Mouse (Mus musculus) intestine, embryonic 14.5 days (tissue): ENCODE data around the gene Smad3. TPM values are rescaled to one million over a fixed set of nuclear protein-coding genes. Genes with fewer than 3 reads are reported as not detected.

Experiments used
- ATAC-seq: fragments of 200-750 bp; cut with Nextera tagmentation; replicated peaks from 2 replicates; pipeline ENCODE4 v1.8.0; 2017; ENCODE audit warnings: low read depth, moderate number of reproducible peaks, moderate TSS enrichment, moderate library complexity; ENCODE audit not compliant: low FRiP score, low TSS enrichment
- DNase-seq: peaks from one replicate; pipeline ENCODE4 v3.0.0-alpha.2; 2018; ENCODE audit warnings: low spot score
- H3K27ac ChIP-seq: fragments of 300-500 bp; sonication (generic); 2 replicates; pipeline ENCODE4 v1.5.1; 2014; ENCODE audit warnings: low read depth, mild to moderate bottlenecking, control low read depth
- H3K27me3 ChIP-seq: fragments of 300-500 bp; sonication (generic); replicated peaks from 2 replicates; pipeline ENCODE4 v1.6.1; 2014; ENCODE audit warnings: low read length, control low read depth; ENCODE audit not compliant: control insufficient read depth, insufficient read depth
- H3K36me3 ChIP-seq: fragments of 300-500 bp; sonication (generic); 2 replicates; pipeline ENCODE4 v1.6.1; 2014; ENCODE audit warnings: low read length, control low read depth; ENCODE audit not compliant: control insufficient read depth, insufficient read depth
- H3K4me1 ChIP-seq: fragments of 300-500 bp; sonication (generic); replicated peaks from 2 replicates; pipeline ENCODE4 v1.6.1; 2014; ENCODE audit warnings: low read length, control low read depth, mixed read lengths; ENCODE audit not compliant: control insufficient read depth, insufficient read depth
- H3K4me2 ChIP-seq: fragments of 300-500 bp; sonication (generic); 2 replicates; pipeline ENCODE4 v1.6.1; 2014; ENCODE audit warnings: low read length
- H3K4me3 ChIP-seq: fragments of 300-500 bp; sonication (generic); 2 replicates; pipeline ENCODE4 v1.5.1; 2014; ENCODE audit warnings: low read depth, low read length, control low read depth, mixed read lengths
- H3K9ac ChIP-seq: fragments of 300-500 bp; sonication (generic); 2 replicates; pipeline ENCODE4 v1.6.1; 2014; ENCODE audit warnings: mild to moderate bottlenecking, low read length
- H3K9me3 ChIP-seq: fragments of 300-500 bp; sonication (generic); 2 replicates; pipeline ENCODE4 v1.6.1; 2016; ENCODE audit warnings: low read length, control low read depth; ENCODE audit not compliant: control insufficient read depth
- WGBS: fragments of 180-500 bp; shearing (Covaris S2); extraction: QIAGEN DNeasy Blood & Tissue Kit; methylation state at CpG from one replicate; pipeline ENCODE4 v1.1.7; 2014; 5-methylcytosine and 5-hydroxymethylcytosine counted together
- polyA plus RNA-seq: library from polyadenylated mRNA; unstranded; fragments of >200 nt; fragmentation: Nextera tagmentation; extraction: Ambion mirVana; gene quantifications from 2 replicates; pipeline ENCODE4 v1.2.1, GENCODE M21; 2014

The Smad3 gene
- polyA plus RNA-seq, 1 experiment from 2014 or later, result 12.7 TPM

DNA sequence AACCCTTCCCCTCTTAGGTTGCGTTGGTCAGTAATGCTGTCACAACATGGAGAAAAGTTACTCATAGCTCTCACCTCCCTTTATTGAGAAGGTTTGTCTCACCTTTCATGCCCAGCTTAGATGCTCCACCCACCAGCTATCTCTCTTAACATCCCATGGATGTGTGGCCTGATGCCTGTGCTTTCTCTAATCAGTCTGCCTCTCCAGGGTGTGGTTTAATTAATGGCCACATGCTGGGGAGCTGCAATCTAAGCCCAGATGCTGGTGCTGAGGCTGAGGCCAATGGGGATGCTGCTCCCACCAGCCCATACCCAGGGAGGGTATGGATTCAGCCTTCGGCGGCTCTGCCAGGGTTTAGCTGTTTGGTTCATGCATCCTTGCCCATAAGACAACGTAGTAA is 32.4 kb upstream of the Smad3 start:
- no peaks in the 10 kb centered on the region for H3K27me3 ChIP-seq
- no peak overlapping the region for H3K9ac ChIP-seq
- no peaks in the 10 kb centered on the region for H3K36me3 ChIP-seq
- no peak overlapping the region for H3K4me2 ChIP-seq
- H3K4me3 ChIP-seq, result no peak overlapping the region
- DNase-seq (no peak), ATAC-seq (no peak)
- WGBS, result 92% methylated on average over 4 of the region's 4 CpGs
- peaks cover 34% of the 10 kb centered on the region for H3K4me1 ChIP-seq
- no peaks in the 10 kb centered on the region for H3K9me3 ChIP-seq
- no peak overlapping the region for H3K27ac ChIP-seq

DNA sequence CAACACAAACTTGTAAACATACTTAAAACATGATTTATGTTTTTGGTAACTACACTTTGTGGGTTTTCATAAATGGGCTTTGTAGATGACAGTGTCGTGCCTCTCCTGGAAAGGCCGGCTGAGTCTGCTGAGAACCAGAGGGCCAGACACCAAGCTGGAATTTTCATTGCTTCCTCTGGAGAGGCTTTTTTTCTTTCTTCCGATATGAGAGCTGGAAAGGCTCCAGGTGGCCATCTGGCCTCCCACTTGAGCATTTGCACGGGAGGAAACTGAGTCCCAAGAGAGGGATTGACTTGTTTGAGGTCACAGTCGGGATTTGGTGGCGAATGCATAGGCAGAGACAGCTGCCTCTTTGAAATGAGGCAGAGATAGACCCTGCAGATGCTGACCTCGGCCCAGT is 31.6 kb upstream of the Smad3 start:
- no peak overlapping the region for H3K27ac ChIP-seq
- ATAC-seq (no peak), DNase-seq (no peak)

DNA sequence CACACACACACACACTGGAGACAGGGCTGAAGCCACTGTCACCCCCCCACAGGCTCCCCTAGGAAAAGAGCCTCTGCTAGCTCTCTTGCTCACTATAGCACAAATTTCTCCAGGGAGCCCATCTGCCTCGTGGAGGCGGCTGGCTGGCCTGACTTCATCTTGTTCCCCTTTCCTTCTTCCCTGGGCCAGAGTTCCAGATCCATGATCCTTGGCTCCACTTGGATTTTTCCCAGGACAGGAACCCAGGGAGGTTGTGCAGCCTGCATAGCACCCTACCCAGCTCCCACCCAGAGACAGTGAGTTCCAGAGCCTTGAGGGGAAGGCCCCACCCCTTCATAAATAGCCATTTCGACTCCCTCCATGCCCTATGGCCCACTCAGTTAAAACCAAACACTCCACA is 29.8 kb upstream of the Smad3 start:
- Histone ChIP-seq H3K4me2 (no peak overlapping the region), H3K4me3 (no peak overlapping the region), H3K9ac (no peak overlapping the region), H3K36me3 (no peaks in the 10 kb centered on the region), H3K27ac (no peak overlapping the region), H3K27me3 (no peaks in the 10 kb centered on the region), H3K4me1 (peaks cover 34% of the 10 kb centered on the region), H3K9me3 (no peaks in the 10 kb centered on the region)
- 33% methylated on average over 3 of the region's 3 CpGs for WGBS
- no peak for ATAC-seq
- DNase-seq, result no peak

More for the DNA sequence above, 31.6 kb upstream of the Smad3 start:
- no peaks in the 10 kb centered on the region for H3K9me3 ChIP-seq
- H3K4me3 ChIP-seq, result no peak overlapping the region
- no peak overlapping the region for H3K9ac ChIP-seq
- peaks cover 34% of the 10 kb centered on the region for H3K4me1 ChIP-seq
- WGBS, result 39% methylated on average over 7 of the region's 7 CpGs
- H3K4me2 ChIP-seq, result no peak overlapping the region
- H3K36me3 ChIP-seq, result no peaks in the 10 kb centered on the region
- H3K27me3 ChIP-seq, result no peaks in the 10 kb centered on the region

DNA sequence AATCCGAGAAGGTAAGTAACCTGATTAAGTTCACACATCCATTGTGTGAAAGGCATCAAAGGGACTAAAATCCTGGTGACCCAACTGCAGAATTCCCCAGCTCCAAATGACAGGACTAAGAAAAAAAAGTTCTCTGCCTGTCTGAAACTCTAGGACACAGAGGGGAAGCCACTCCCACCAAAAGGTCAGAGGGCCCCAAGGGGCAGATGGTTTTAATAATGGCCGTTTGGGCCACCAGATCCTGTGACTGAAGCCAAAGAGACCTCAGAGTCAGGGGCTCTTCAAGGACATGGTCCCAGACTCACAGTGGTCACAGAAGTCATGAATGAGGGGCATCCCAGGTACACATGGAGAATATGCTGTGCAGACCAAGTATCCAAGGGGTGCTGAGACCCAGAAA is 29.3 kb upstream of the Smad3 start:
- no peak overlapping the region for H3K9ac ChIP-seq
- DNase-seq (no peak), ATAC-seq (no peak)
- H3K4me1 ChIP-seq, result peaks cover 38% of the 10 kb centered on the region
- H3K27ac ChIP-seq, result no peak overlapping the region
- no peaks in the 10 kb centered on the region for H3K27me3 ChIP-seq
- WGBS, result 42% methylated on average over 2 of the region's 2 CpGs
- no peaks in the 10 kb centered on the region for H3K36me3 ChIP-seq
- H3K4me3 ChIP-seq, result no peak overlapping the region
- H3K9me3 ChIP-seq, result no peaks in the 10 kb centered on the region
- no peak overlapping the region for H3K4me2 ChIP-seq

- peaks cover 31% of the 10 kb centered on the region for H3K4me1 ChIP-seq
- ATAC-seq (no peak), DNase-seq (no peak)
- no peak overlapping the region for H3K4me2 ChIP-seq
- H3K9ac ChIP-seq, result no peak overlapping the region
- H3K4me3 ChIP-seq, result no peak overlapping the region
- H3K27me3 ChIP-seq, result no peaks in the 10 kb centered on the region
- 14% methylated on average over 5 of the region's 5 CpGs for WGBS
- H3K36me3 ChIP-seq, result no peaks in the 10 kb centered on the region
- no peak overlapping the region for H3K27ac ChIP-seq
- no peaks in the 10 kb centered on the region for H3K9me3 ChIP-seq
Observed at GRCm38 (mm10) chr9:63786026-63786670, 28.4 kb upstream of the Smad3 start.

GRCm38 (mm10) chr9:63785492-63785891 is 27.7 kb upstream of the Smad3 start:
- Histone ChIP-seq H3K27me3 (no peaks in the 10 kb centered on the region), H3K36me3 (no peaks in the 10 kb centered on the region), H3K27ac (no peak overlapping the region), H3K4me2 (no peak overlapping the region), H3K4me1 (peaks cover 37% of the 10 kb centered on the region), H3K4me3 (no peak overlapping the region), H3K9ac (no peak overlapping the region), H3K9me3 (no peaks in the 10 kb centered on the region)
- ATAC-seq (no peak), DNase-seq (no peak)
- 64% methylated on average over 5 of the region's 5 CpGs for WGBS

GRCm38 (mm10) chr9:63784597-63784996 is 26.8 kb upstream of the Smad3 start:
- peaks cover 43% of the 10 kb centered on the region for H3K4me1 ChIP-seq
- no peaks in the 10 kb centered on the region for H3K9me3 ChIP-seq
- no peak overlapping the region for H3K9ac ChIP-seq
- no peak overlapping the region for H3K4me2 ChIP-seq
- ATAC-seq (no peak), DNase-seq (no peak)
- H3K27me3 ChIP-seq, result no peaks in the 10 kb centered on the region
- no peaks in the 10 kb centered on the region for H3K36me3 ChIP-seq
- WGBS, result 68% methylated on average over 3 of the region's 3 CpGs
- H3K27ac ChIP-seq, result no peak overlapping the region
- H3K4me3 ChIP-seq, result no peak overlapping the region

DNA sequence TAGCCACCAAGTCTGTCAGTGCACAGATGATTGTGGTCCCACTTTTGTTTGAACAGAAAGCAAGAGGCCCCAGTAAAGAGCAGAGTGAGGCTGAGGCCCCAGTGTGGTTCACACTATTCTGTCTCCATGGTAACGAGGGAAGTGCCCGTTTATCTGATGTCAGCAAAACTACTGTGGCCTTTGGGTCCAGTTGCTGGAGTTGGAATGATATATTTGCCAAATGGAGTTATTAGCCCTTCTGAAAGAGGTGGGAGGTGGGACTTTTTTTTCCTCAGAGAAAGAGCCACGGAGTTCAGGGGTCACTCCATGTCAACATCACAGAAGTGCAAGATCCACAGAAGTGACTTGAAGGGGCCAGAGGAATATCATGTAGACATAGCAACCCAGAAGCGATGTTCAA is 24.9 kb upstream of the Smad3 start:
- ATAC-seq (no peak), DNase-seq (peak; percentile 62)
- no peak overlapping the region for H3K4me3 ChIP-seq
- no peak overlapping the region for H3K4me2 ChIP-seq
- H3K36me3 ChIP-seq, result no peaks in the 10 kb centered on the region
- H3K27me3 ChIP-seq, result no peaks in the 10 kb centered on the region
- 19% methylated on average over 4 of the region's 4 CpGs for WGBS
- no peak overlapping the region for H3K27ac ChIP-seq
- no peaks in the 10 kb centered on the region for H3K9me3 ChIP-seq
- H3K4me1 ChIP-seq, result peaks cover 33% of the 10 kb centered on the region
- H3K9ac ChIP-seq, result no peak overlapping the region

DNA sequence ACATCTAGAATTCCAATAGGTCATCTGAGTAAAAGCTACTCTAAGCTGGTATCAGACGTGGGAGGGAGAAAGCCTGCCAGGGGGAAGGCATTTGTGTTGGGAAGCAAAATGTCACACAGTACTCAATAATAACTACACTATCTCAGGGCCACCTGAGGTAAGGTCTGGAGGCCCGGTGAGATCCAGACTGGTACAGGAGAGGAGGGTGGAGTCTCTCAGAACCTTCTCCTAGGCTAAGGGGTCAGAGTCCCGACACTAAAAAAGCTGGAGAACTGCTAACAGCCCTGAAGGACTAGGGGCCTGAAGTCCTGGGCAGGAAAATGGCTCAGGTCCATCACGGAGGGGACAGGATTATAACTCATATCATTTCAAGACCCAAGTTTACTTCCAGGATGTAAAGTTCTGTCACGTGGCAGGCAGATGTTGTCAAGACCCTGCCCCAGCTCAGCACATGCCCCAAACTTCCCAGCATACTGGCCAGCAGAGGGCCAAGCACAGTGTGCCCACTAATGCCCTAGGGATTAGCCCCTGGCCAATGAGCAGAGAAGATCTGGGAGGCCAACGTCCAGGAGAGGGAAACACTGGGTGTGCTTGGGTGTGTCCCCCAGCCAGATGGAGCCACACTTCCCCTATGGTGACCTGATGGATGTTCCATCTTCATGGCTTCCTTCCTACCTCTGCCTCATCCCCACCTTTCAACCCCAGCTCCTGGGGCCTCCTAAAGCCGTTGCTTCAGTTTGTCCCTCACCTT is 24.1 kb upstream of the Smad3 start:
- Histone ChIP-seq H3K4me2 (no peak overlapping the region), H3K4me1 (peaks cover 31% of the 10 kb centered on the region), H3K4me3 (no peak overlapping the region), H3K27me3 (no peaks in the 10 kb centered on the region), H3K27ac (no peak overlapping the region), H3K9ac (no peak overlapping the region), H3K36me3 (no peaks in the 10 kb centered on the region), H3K9me3 (no peaks in the 10 kb centered on the region)
- DNase-seq (peak; percentile 48), ATAC-seq (no peak)
- 64% methylated on average over 7 of the region's 7 CpGs for WGBS
